Mouse (Mus musculus): ENCODE data around the gene Tbc1d10a.
A peak's percentile ranks its signal among the peaks of the same experiment; 100 is the strongest.
"Not testable (repeated sequence)": the region's sequence is repeated elsewhere in the genome, so short reads cannot be mapped to it uniquely, and the experiment has no call there.

The Tbc1d10a gene

DNA sequence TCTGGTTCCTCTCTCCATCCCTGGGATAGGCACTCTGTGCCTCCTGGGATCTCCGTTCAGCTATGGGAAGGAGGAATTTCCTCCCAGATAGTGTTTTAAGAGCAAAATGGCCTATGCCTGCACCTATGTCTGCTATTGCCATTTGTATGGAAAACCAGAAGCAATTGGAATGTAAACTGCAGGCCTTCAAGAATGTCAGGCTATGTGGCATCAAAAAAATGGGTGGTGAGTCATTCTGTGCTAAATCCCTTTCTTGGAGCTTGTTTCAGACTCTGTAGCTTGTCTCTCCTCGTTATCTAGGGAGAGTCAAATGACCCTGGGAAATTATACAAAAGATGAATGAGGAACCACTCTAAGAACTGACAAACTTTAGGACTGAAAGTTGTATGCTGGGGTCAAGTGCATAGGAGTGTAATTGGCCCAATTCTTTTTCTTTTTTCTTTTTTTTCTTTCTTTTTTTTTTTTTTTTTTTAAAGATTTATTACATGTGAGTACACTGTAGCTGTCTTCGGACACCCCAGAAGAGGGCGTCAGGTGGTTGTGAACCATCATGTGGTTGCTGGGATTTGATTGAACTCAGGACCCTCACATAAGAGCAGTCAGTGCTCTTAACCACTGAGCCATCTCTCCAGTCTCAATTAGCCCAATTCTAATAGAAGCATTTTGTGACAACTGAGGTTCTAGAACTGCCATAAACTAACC is 2.2 kb upstream of the Tbc1d10a start:
- peak; percentile 16 for DNase-seq

GRCm38 (mm10) chr11:4185480-4185879 is 1.1 kb upstream of the Tbc1d10a start:
- DNase-seq, result not testable (repeated sequence)

GRCm38 (mm10) chr11:4187318-4187700 is 720 bp downstream of the Tbc1d10a start:
- DNase-seq, result no peak

GRCm38 (mm10) chr11:4189182-4189581 is 2.6 kb downstream of the Tbc1d10a start:
- DNase-seq, result no peak

DNA sequence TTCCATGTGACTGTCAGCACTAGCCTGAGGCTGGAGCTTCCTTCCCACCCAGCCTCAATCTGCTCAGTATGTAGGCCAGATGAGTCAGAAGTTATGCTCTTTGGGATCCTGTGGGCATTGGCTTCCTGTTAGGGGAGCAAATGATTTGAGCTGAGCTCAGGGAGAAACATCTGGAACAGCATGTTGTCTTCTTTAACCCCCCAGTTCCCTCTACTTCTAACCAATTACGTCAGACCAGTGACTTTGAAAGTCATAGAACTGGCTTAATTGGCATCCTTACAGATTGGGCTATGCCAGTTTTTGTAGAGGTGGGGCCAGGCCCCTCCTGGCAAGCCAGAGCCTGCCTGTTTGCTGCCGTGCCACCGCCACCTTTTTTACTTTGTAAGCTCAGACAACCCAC is 4.1 kb downstream of the Tbc1d10a start:
- no peak for DNase-seq

- DNase-seq, result no peak
Measured at GRCm38 (mm10) chr11:4192757-4193156, 6.2 kb downstream of the Tbc1d10a start.

GRCm38 (mm10) chr11:4193420-4193819 is 6.8 kb downstream of the Tbc1d10a start:
- no peak for DNase-seq

DNA sequence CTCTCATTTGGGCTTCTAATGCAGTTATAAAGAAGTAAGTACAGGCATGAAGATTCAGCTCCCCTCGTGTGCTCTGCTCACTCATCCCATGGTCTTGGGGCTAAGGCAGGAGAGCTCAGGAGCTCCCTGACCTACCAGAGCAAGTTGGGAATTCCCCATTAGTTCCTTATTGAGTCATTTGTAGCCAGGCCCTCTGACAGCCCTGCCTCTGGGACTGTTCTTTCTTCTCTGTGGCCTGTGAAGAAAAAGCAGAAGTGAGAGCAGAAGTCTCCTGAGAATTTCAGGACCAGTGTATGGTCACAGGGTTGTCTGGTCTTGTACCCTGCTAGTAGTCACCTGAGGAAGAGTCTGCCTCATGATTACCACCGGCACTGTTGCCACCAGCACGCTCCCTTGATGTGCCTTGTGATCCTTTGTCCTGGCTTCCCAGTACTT is 9.0 kb downstream of the Tbc1d10a start:
- no peak for DNase-seq

DNA sequence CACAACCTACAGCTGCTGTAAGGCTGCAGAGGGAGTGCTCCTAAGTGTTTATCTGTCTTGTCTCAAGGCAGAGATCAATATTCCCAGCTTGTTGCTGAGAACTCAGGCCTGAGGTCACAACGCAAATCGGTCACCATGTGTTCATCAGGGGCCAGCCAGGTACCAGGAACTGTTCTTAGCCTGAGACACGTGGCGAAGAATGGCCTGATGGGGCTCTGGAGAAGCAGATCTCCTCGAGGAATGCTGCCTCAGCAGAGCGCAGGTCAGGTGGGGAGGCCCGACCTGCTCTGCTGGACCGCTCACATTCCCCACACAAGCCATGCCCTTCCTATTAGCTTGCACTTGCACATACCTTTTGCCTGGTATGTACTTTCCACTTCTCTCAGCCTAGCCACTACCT is 10.0 kb downstream of the Tbc1d10a start:
- no peak for DNase-seq

DNA sequence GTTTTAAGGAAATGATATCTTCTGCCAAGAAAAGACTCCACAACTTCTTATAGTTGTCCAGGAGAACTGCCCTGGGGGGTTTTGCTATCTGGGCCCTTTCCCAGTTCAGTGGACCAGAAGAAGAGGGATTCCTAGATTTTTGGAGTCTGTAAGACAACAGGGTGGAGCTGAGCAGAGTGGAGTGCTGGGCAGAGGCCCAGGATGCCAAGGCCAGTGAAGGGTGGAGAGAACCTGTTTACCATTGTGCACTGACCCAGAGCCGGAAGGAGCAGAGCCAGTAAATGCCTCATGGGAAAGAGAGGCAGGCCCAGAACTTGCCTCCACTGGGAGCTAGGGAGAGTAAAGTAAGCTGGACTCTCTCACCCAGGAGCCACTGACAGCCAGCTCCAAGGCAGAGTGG is 11.1 kb downstream of the Tbc1d10a start:
- DNase-seq, result no peak

GRCm38 (mm10) chr11:4201981-4202700 is 15.6 kb downstream of the Tbc1d10a start:
- DNase-seq, result no peak

DNA sequence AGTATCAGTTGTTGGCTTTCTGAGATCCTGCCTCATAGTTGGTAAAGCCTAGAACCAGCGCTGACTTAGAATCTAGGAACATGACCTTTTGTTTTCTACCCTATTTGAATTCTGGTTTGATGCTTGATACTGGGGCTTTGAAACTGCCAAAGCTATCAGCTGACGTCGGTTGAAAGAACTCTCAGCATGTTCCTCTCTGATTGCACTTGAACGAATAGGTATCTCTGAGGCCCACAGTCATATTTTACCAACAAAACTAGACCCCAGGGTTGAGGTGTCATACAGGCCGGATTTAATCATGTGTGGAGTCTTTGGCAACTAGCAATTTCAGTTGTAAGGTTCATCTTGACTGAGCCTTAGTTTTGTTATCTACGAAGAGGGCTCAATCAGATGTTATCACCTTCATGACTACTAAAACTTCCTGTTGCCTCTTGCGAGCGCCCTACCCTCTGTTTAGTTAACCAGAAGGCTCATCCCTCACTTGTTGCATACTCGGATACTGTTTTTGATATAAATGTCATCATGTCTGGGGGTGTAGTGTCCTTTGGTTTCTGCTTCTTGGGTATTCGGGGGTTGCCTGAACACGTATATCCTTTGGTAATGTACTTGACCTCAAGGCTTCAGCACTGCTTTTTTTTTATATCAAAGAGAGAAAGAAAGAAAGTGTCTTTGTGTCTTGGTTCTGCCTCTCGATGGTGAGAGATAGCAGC is 16.6 kb downstream of the Tbc1d10a start:
- DNase-seq, result peak; percentile 31

GRCm38 (mm10) chr11:4203705-4204074 is 17.1 kb downstream of the Tbc1d10a start:
- DNase-seq, result peak; percentile 71

- DNase-seq, result no peak
Measured at GRCm38 (mm10) chr11:4205097-4205655, 18.6 kb downstream of the Tbc1d10a start.

- no peak for DNase-seq
Measured at GRCm38 (mm10) chr11:4205951-4206350, 19.4 kb downstream of the Tbc1d10a start.

GRCm38 (mm10) chr11:4206563-4206962 is 20.0 kb downstream of the Tbc1d10a start:
- peak; percentile 59 for DNase-seq

DNA sequence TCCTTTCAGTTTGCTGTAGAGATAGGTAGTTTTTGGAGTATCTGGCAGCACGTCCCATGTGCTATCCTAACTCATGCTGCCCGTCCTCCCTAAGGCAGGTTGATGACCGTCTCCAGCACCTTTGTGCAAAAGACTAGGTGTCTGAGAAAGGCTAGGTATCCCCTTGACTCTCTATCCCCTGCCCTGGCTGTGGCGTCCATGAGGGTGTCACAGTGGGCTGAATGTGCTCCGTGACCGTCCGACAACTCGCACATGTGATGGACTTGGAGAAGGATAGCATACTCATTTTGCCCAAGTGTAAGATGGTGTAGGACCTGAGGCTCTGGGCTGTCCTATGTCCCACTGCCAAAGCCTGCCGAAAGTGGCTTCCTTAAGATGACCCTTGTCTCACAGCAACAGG is 21.1 kb downstream of the Tbc1d10a start:
- DNase-seq, result no peak

GRCm38 (mm10) chr11:4209556-4209955 is 23.0 kb downstream of the Tbc1d10a start:
- peak; percentile 33 for DNase-seq

- no peak for DNase-seq
Measured at GRCm38 (mm10) chr11:4210786-4211185, 24.2 kb downstream of the Tbc1d10a start.

- no peak for DNase-seq
Measured at GRCm38 (mm10) chr11:4213107-4213506, 26.5 kb downstream of the Tbc1d10a start.

DNA sequence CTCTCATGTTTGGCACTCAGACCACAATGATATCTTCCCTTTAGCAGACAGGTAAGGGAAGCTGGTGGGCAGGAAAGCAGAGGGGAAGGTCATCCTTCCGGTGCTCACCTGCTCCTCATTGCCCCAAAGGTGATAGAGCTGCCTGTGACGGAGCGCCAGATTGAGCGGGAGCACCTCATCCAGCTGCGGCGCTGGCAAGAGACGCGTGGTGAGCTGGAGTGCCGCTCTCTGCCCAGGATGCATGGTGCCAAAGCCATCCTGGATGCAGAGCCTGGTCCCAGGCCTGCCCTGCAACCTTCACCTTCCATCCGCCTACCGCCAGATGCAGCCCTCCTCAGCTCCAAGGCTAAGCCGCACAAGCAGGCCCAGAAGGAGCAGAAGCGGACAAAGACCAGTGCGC is 28.0 kb downstream of the Tbc1d10a start:
- no peak for DNase-seq

DNA sequence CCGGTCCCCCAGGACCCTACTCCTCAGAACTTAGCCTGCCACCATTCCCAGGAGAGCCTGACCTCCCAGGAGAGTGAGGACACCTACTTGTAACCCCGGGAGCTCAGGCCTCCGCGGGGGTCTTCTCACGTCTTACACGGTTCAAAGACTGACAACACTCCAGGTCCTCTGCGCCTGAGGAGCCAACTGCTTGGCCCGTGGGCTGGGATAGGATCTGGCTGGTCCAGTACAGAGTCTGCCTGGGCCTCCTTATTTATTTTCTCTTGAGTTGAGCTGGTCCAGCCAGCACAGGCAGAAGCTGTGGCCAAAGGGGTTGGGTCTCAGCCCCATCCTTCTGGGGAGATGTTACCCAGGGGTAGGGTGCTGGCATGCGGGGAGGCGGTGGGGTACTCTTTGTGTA is 28.5 kb downstream of the Tbc1d10a start:
- no peak for DNase-seq

GRCm38 (mm10) chr11:4216248-4217000 is 29.8 kb downstream of the Tbc1d10a start:
- no peak for DNase-seq
